Mouse (Mus musculus) Patski (cell line): ENCODE results near the gene Ypel1. TPM values are rescaled to one million over a fixed set of nuclear protein-coding genes. Genes with fewer than 3 reads are reported as not detected.

ENCODE experiments used
- ATAC-seq: fragments of 100-300 bp; one replicate; pipeline ENCODE4 v1.8.0; 2021
- CTCF ChIA-PET: fragments of 350-600 bp; sonication (Branson Sonifier 250); formaldehyde crosslinking; loops from one replicate; lab custom pipeline; 2022; ENCODE audit warnings: inconsistent platforms; lab: Charles Lee
- POLR2A ChIA-PET: fragments of 350-600 bp; sonication (Branson Sonifier 250); formaldehyde crosslinking; loops from one replicate; lab custom pipeline; 2022; ENCODE audit warnings: antibody characterized with exemption, inconsistent platforms; lab: Charles Lee
- DNase-seq: peaks from one replicate; pipeline ENCODE4 v3.0.0-alpha.2; 2011; ENCODE audit warnings: low read depth, low spot score
- H3K27me3 ChIP-seq: fragments of 371-371 bp; one replicate; pipeline ENCODE4 v1.5.1; 2021
- CTCF ChIP-seq: fragments of 100-300 bp; IDR thresholded peaks from one replicate; pipeline ENCODE4 v1.5.1; 2021
- in situ Hi-C: fragments of 300-500 bp; cut with MboI; formaldehyde crosslinking; loops from 3 replicates; pipeline ENCODE4 v1.11.1; 2018; ENCODE audit warnings: low pct_unique_long_range_greater_than_20kb, mixed read lengths
- polyA plus RNA-seq: library from polyadenylated mRNA; unstranded; gene quantifications from one replicate; pipeline ENCODE4 v1.2.3, GENCODE M21; 2021

Ypel1 gene
- polyA plus RNA-seq, 1 experiment from 2014 or later = 3.8 TPM

GRCm38 (mm10) chr16:17086241-17086640, 16.7 kb downstream of the Ypel1 start:
- in situ Hi-C loops = no loop called here
- no peak for TF ChIP-seq CTCF
- no peaks in the 10 kb centered on the region for H3K27me3 ChIP-seq
- ChIA-PET CTCF (interaction anchor here (0.6 to 2.0 kb wide), 5 partner anchors 9 to 650 kb away, joined by 3 to 5 read pairs (median 3); partner anchors contain the start of gene Ypel1), POLR2A (interaction anchor here (1.2 kb wide), 1 partner anchor 23 kb away, joined by 3 read pairs; no protein-coding TSS in a partner anchor)
- DNase-seq (no peak), ATAC-seq (no peak)

GRCm38 (mm10) chr16:17086669-17087193, 17.2 kb downstream of the Ypel1 start:
- no peaks in the 10 kb centered on the region for H3K27me3 ChIP-seq
- no peak for ATAC-seq
- ChIA-PET POLR2A (interaction anchor here (1.2 kb wide), 1 partner anchor 23 kb away, joined by 3 read pairs; no protein-coding TSS in a partner anchor), CTCF (interaction anchor here (0.9 to 2.0 kb wide), 3 partner anchors 18 to 42 kb away, joined by 3 to 5 read pairs (median 3); partner anchors contain the start of gene Ypel1)
- in situ Hi-C loops = no loop called here
- TF ChIP-seq CTCF = no peak
- no peak for DNase-seq

GRCm38 (mm10) chr16:17088346-17088745, 18.9 kb downstream of the Ypel1 start:
- TF ChIP-seq CTCF = no peak
- in situ Hi-C loops = no loop called here
- DNase-seq (no peak), ATAC-seq (no peak)
- ChIA-PET POLR2A (no interaction called here), CTCF (no interaction called here)
- H3K27me3 ChIP-seq = no peaks in the 10 kb centered on the region

- CTCF ChIA-PET = interaction anchor here (1.9 to 2.1 kb wide), 2 partner anchors 17 to 28 kb away, joined by 5 read pairs; partner anchors contain the start of gene Ypel1
- TF ChIP-seq CTCF = no peak
- DNase-seq = no peak
- no peak for ATAC-seq
- in situ Hi-C loops = no loop called here
- no peaks in the 10 kb centered on the region for H3K27me3 ChIP-seq
- POLR2A ChIA-PET = no interaction called here
Measured at GRCm38 (mm10) chr16:17096938-17097337, 27.4 kb downstream of the Ypel1 start.

GRCm38 (mm10) chr16:17102630-17103220, 33.2 kb downstream of the Ypel1 start:
- ChIA-PET CTCF (no interaction called here), POLR2A (no interaction called here)
- in situ Hi-C loops = no loop called here
- ATAC-seq (peak; percentile 57), DNase-seq (no peak)
- H3K27me3 ChIP-seq = no peaks in the 10 kb centered on the region
- no peak for TF ChIP-seq CTCF

- no peak for ATAC-seq
- POLR2A ChIA-PET = interaction anchor here (0.6 kb wide), 1 partner anchor 76 kb away, joined by 3 read pairs; no protein-coding TSS in a partner anchor
- CTCF ChIA-PET = interaction anchor here (1.2 kb wide), 1 partner anchor 24 kb away, joined by 3 read pairs; no protein-coding TSS in a partner anchor
- in situ Hi-C loops = no loop called here
- no peak for DNase-seq
- no peak for TF ChIP-seq CTCF
- no peaks in the 10 kb centered on the region for H3K27me3 ChIP-seq
Measured at GRCm38 (mm10) chr16:17104600-17104999, 35.1 kb downstream of the Ypel1 start.

GRCm38 (mm10) chr16:17110771-17111743, 41.6 kb downstream of the Ypel1 start, which contains the start of gene Ppil2:
Gene Ppil2 (minus strand): TSS chr16:17111257.
- in situ Hi-C loops = no loop called here
- no peaks in the 10 kb centered on the region for H3K27me3 ChIP-seq
- ATAC-seq = peak; percentile 94
- no peak for DNase-seq
- ChIA-PET POLR2A (interaction anchor here (1.4 kb wide), 1 partner anchor 14 kb away, joined by 4 read pairs; the partner anchor contains the start of gene 2610318N02Rik), CTCF (no interaction called here)
- no peak for TF ChIP-seq CTCF

GRCm38 (mm10) chr16:17117309-17117799, 47.9 kb downstream of the Ypel1 start:
- no peak for ATAC-seq
- POLR2A ChIA-PET = no interaction called here
- CTCF ChIA-PET = no interaction called here
- no peak for TF ChIP-seq CTCF
- H3K27me3 ChIP-seq = no peaks in the 10 kb centered on the region
- in situ Hi-C loops = no loop called here
- no peak for DNase-seq

GRCm38 (mm10) chr16:17121569-17121968, 52.1 kb downstream of the Ypel1 start:
- POLR2A ChIA-PET = no interaction called here
- H3K27me3 ChIP-seq = no peaks in the 10 kb centered on the region
- no peak for TF ChIP-seq CTCF
- CTCF ChIA-PET = no interaction called here
- DNase-seq (no peak), ATAC-seq (no peak)
- in situ Hi-C loops = no loop called here
